Mouse (Mus musculus) MEL (cell line): Measurements from ENCODE around the gene Kctd13. TPM values are rescaled to one million over a fixed set of nuclear protein-coding genes. Genes with fewer than 3 reads are reported as not detected.

Experiments
- DNase-seq: peaks from one replicate; pipeline ENCODE4 v3.0.0; 2011; ENCODE audit warnings: low read depth, low spot score
- H3K27ac ChIP-seq: 2 replicates; pipeline ENCODE4 v1.5.1; 2012; ENCODE audit warnings: low read depth, mild to moderate bottlenecking, control low read depth, low read length, moderate library complexity; ENCODE audit not compliant: control insufficient read depth
- H3K27me3 ChIP-seq, 2 experiments: fragments of 150-350 bp in 1 of 2; sonication (generic) in 1 of 2; 2 replicates each; pipeline ENCODE4 v1.6.1; 2012; ENCODE audit warnings: low read length in 2 of 2, mild to moderate bottlenecking in 2 of 2, improper control_type of control experiment in 1 of 2, moderate library complexity in 1 of 2; ENCODE audit not compliant: insufficient read depth in 2 of 2, control insufficient read depth in 1 of 2
- H3K36me3 ChIP-seq, 2 experiments: 2 replicates each; pipeline ENCODE4 v1.6.1; 2012 to 2014; ENCODE audit warnings: low read length in 2 of 2, improper control_type of control experiment in 1 of 2, inconsistent platforms in 1 of 2, mild to moderate bottlenecking in 1 of 2; ENCODE audit not compliant: insufficient read depth in 2 of 2, control insufficient read depth in 1 of 2
- H3K4me1 ChIP-seq, 2 experiments: fragments of 150-350 bp in 1 of 2; sonication (generic) in 1 of 2; 2 replicates each; pipeline ENCODE4 v1.6.1; 2012; ENCODE audit warnings: low read length in 2 of 2, improper control_type of control experiment in 1 of 2, mild to moderate bottlenecking in 1 of 2; ENCODE audit not compliant: insufficient read depth in 2 of 2, control insufficient read depth in 1 of 2
- H3K4me3 ChIP-seq, 2 experiments: fragments of 150-350 bp in 1 of 2; sonication (generic) in 1 of 2; 2 replicates each; pipeline ENCODE4 v1.5.1; 2012; ENCODE audit warnings: low read depth in 2 of 2, low read length in 2 of 2, mild to moderate bottlenecking in 2 of 2, moderate library complexity in 2 of 2, control low read depth in 1 of 2, improper control_type of control experiment in 1 of 2; ENCODE audit not compliant: control insufficient read depth in 1 of 2, insufficient read depth in 1 of 2
- H3K79me2 ChIP-seq: 2 replicates; pipeline ENCODE4 v1.6.1; 2012; ENCODE audit warnings: mild to moderate bottlenecking, low read length, moderate library complexity; ENCODE audit not compliant: control insufficient read depth, poor library complexity, insufficient read depth
- H3K9ac ChIP-seq: 2 replicates; pipeline ENCODE4 v1.6.1; 2012; ENCODE audit warnings: low read depth, mild to moderate bottlenecking, control low read depth, low read length, moderate library complexity; ENCODE audit not compliant: control insufficient read depth, poor library complexity, severe bottlenecking
- H3K9me3 ChIP-seq: fragments of 150-350 bp; sonication (generic); replicated peaks from 2 replicates; pipeline ENCODE4 v1.6.1; 2012; ENCODE audit warnings: mild to moderate bottlenecking, low read length, improper control_type of control experiment, moderate library complexity; ENCODE audit not compliant: insufficient read depth
- BHLHE40 ChIP-seq: IDR thresholded peaks from 2 replicates; pipeline ENCODE4 v1.6.1; 2012; ENCODE audit warnings: low read depth, mild to moderate bottlenecking, inconsistent platforms, low read length, improper control_type of control experiment, borderline replicate concordance
- CHD2 ChIP-seq: IDR thresholded peaks from 2 replicates; pipeline ENCODE4 v1.6.1; 2011; ENCODE audit warnings: low read length, improper control_type of control experiment
- CTCF ChIP-seq, 3 experiments: IDR thresholded peaks in 2 of 3; conservative IDR thresholded peaks in 1 of 3; 2 replicates each; pipeline ENCODE4 v1.5.1; 2011 to 2012; ENCODE audit warnings: low read length in 3 of 3, low read depth in 2 of 3, mild to moderate bottlenecking in 2 of 3, improper control_type of control experiment in 1 of 3, inconsistent platforms in 1 of 3, mixed read lengths in 1 of 3, moderate library complexity in 1 of 3; ENCODE audit not compliant: control insufficient read depth in 1 of 3, insufficient read depth in 1 of 3, poor library complexity in 1 of 3, severe bottlenecking in 1 of 3
- E2F4 ChIP-seq: IDR thresholded peaks from 2 replicates; pipeline ENCODE4 v1.6.1; 2011; ENCODE audit warnings: low read depth, low read length, improper control_type of control experiment, borderline replicate concordance
- ELF1 ChIP-seq: IDR thresholded peaks from 2 replicates; pipeline ENCODE4 v1.6.1; 2014; ENCODE audit warnings: low read depth, mild to moderate bottlenecking, inconsistent platforms, low read length, improper control_type of control experiment, moderate library complexity
- EP300 ChIP-seq, 2 experiments: IDR thresholded peaks; 2 replicates each; pipeline ENCODE4 v1.6.1; 2011; ENCODE audit warnings: improper control_type of control experiment in 2 of 2, low read length in 2 of 2, low read depth in 1 of 2, mild to moderate bottlenecking in 1 of 2
- ETS1 ChIP-seq: IDR thresholded peaks from 2 replicates; pipeline ENCODE4 v1.6.1; 2012; ENCODE audit warnings: low read depth, mild to moderate bottlenecking, inconsistent platforms, low read length, improper control_type of control experiment, moderate library complexity
- JUND ChIP-seq: IDR thresholded peaks from 2 replicates; pipeline ENCODE4 v1.6.1; 2011; ENCODE audit warnings: low read depth, mild to moderate bottlenecking, improper control_type of control experiment, low read length
- KAT2A ChIP-seq: conservative IDR thresholded peaks from 2 replicates; pipeline ENCODE4 v1.6.1; 2012; ENCODE audit warnings: low read depth, low read length, improper control_type of control experiment, inconsistent platforms
- MAFK ChIP-seq: IDR thresholded peaks from 2 replicates; pipeline ENCODE4 v1.6.1; 2011; ENCODE audit warnings: low read depth, mild to moderate bottlenecking, low read length, improper control_type of control experiment, borderline replicate concordance
- MAX ChIP-seq: IDR thresholded peaks from 2 replicates; pipeline ENCODE4 v1.6.1; 2011; ENCODE audit warnings: low read length, improper control_type of control experiment
- MAZ ChIP-seq: IDR thresholded peaks from 2 replicates; pipeline ENCODE4 v1.6.1; 2012; ENCODE audit warnings: low read depth, mild to moderate bottlenecking, inconsistent platforms, low read length, improper control_type of control experiment
- MEF2A ChIP-seq: IDR thresholded peaks from 2 replicates; pipeline ENCODE4 v1.6.1; 2014; ENCODE audit warnings: low read depth, mild to moderate bottlenecking, inconsistent platforms, low read length, improper control_type of control experiment; ENCODE audit not compliant: poor library complexity, insufficient replicate concordance, severe bottlenecking; ENCODE audit errors: extremely low read depth
- MXI1 ChIP-seq: IDR thresholded peaks from 2 replicates; pipeline ENCODE4 v1.6.1; 2011; ENCODE audit warnings: mild to moderate bottlenecking, low read depth, low read length, improper control_type of control experiment
- MYB ChIP-seq: IDR thresholded peaks from 2 replicates; pipeline ENCODE4 v1.6.1; 2011; ENCODE audit warnings: mild to moderate bottlenecking, low read depth, low read length, improper control_type of control experiment
- MYC ChIP-seq: IDR thresholded peaks from 2 replicates; pipeline ENCODE4 v1.6.1; 2011; ENCODE audit warnings: low read depth, mild to moderate bottlenecking, low read length, improper control_type of control experiment, moderate library complexity
- NRF1 ChIP-seq: IDR thresholded peaks from 2 replicates; pipeline ENCODE4 v1.6.1; 2014; ENCODE audit warnings: low read depth, mild to moderate bottlenecking, inconsistent platforms, low read length, improper control_type of control experiment, moderate library complexity; ENCODE audit not compliant: poor library complexity, insufficient read depth, severe bottlenecking
- POLR2A ChIP-seq, 2 experiments: IDR thresholded peaks; 2 replicates each; pipeline ENCODE4 v1.6.1; 2011 to 2012; ENCODE audit warnings: low read length in 2 of 2, mild to moderate bottlenecking in 2 of 2, control low read depth in 1 of 2, improper control_type of control experiment in 1 of 2, low read depth in 1 of 2, moderate library complexity in 1 of 2; ENCODE audit not compliant: control insufficient read depth in 1 of 2, insufficient read depth in 1 of 2, poor library complexity in 1 of 2
- POLR2AphosphoS2 ChIP-seq: IDR thresholded peaks from 2 replicates; pipeline ENCODE4 v1.6.1; 2011; ENCODE audit warnings: low read length, improper control_type of control experiment
- POLR2AphosphoS5 ChIP-seq: IDR thresholded peaks from 2 replicates; pipeline ENCODE4 v1.6.1; 2012; ENCODE audit warnings: low read depth, borderline replicate concordance, mild to moderate bottlenecking, inconsistent platforms, low read length, moderate library complexity, mixed read lengths
- RAD21 ChIP-seq: IDR thresholded peaks from 2 replicates; pipeline ENCODE4 v1.6.1; 2011; ENCODE audit warnings: mild to moderate bottlenecking, low read depth, low read length, improper control_type of control experiment
- SIN3A ChIP-seq: IDR thresholded peaks from 2 replicates; pipeline ENCODE4 v1.6.1; 2012; ENCODE audit warnings: low read length, improper control_type of control experiment, inconsistent platforms
- SMC3 ChIP-seq: IDR thresholded peaks from 2 replicates; pipeline ENCODE4 v1.6.1; 2011; ENCODE audit warnings: low read depth, low read length, improper control_type of control experiment
- TAL1 ChIP-seq: IDR thresholded peaks from 2 replicates; pipeline ENCODE4 v1.6.1; 2012; ENCODE audit warnings: mild to moderate bottlenecking, inconsistent platforms, low read length, moderate library complexity, mixed read lengths
- TBP ChIP-seq: IDR thresholded peaks from 2 replicates; pipeline ENCODE4 v1.8.0; 2011; ENCODE audit warnings: low read depth, low read length, improper control_type of control experiment
- TCF12 ChIP-seq: IDR thresholded peaks from 2 replicates; pipeline ENCODE4 v1.6.1; 2014; ENCODE audit warnings: low read depth, mild to moderate bottlenecking, inconsistent platforms, low read length, improper control_type of control experiment, moderate library complexity
- UBTF ChIP-seq: IDR thresholded peaks from 2 replicates; pipeline ENCODE4 v1.6.1; 2012; ENCODE audit warnings: low read depth, mild to moderate bottlenecking, inconsistent platforms, low read length, improper control_type of control experiment, moderate library complexity, borderline replicate concordance; ENCODE audit not compliant: insufficient read depth
- USF1 ChIP-seq: IDR thresholded peaks from 2 replicates; pipeline ENCODE4 v1.6.1; 2014; ENCODE audit warnings: low read depth, mild to moderate bottlenecking, inconsistent platforms, low read length, improper control_type of control experiment, moderate library complexity
- USF2 ChIP-seq, 2 experiments: IDR thresholded peaks; 2 replicates each; pipeline ENCODE4 v1.6.1; 2011 to 2012; ENCODE audit warnings: improper control_type of control experiment in 2 of 2, low read length in 2 of 2, borderline replicate concordance in 1 of 2, inconsistent platforms in 1 of 2, low read depth in 1 of 2, mild to moderate bottlenecking in 1 of 2; ENCODE audit not compliant: insufficient read depth in 1 of 2
- ZMIZ1 ChIP-seq: IDR thresholded peaks from 2 replicates; pipeline ENCODE4 v1.6.1; 2012; ENCODE audit warnings: low read depth, mild to moderate bottlenecking, inconsistent platforms, low read length, improper control_type of control experiment, moderate library complexity
- polyA plus RNA-seq, 2 experiments: library from polyadenylated mRNA; stranded (reverse) in 1 of 2; unstranded in 1 of 2; fragments of >175 nt in 1 of 2; fragments of >200 nt in 1 of 2; gene quantifications; 2 replicates each; pipeline versions ENCODE4 v1.2.1 to v1.2.4; 2012; ENCODE audit warnings: low replicate concordance in 2 of 2, low read depth in 1 of 2; ENCODE audit not compliant: insufficient read length in 2 of 2, insufficient read depth in 1 of 2, missing spikeins in 1 of 2
- total RNA-seq: library from RNA; depleted of rRNA; stranded (reverse); fragments of 300-350 nt; gene quantifications from 2 replicates; pipeline ENCODE4 v1.2.3, GENCODE M21; 2012

The Kctd13 gene
- total and polyA plus RNA-seq, 3 experiments = 17.7 to 26.2 TPM; not detected in 1

DNA sequence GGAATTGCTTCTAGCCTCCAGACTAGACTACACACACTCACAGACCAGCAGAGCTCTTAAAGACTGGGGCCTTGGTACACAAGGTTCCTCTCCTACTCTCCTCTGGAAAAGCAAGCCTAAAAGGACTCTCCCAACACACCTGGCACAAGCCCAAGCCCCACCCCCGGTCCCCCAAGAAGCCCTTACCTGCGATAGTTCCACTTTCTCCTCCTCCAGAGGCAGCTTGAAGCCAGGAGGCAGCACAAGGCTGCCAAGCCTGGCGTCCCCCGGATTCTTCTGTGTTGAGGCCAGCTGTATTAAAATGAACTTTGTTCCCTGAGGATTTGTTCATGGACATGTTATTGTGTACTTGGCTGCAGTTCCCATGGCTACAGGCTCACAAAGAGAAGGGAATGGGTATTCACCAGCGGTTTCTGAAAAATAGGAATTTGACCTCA is 6.0 kb upstream of the Kctd13 start, which contains the start of gene Tmem219:
Gene Tmem219, minus strand, starts transcription at position 294 of the 437 bp plus-strand sequence.
- no peak within 1 kb of the TSS for H3K4me3 ChIP-seq
- H3K9me3 ChIP-seq = no peaks in the 10 kb centered on the region
- H3K36me3 ChIP-seq = peaks cover 0 to 18% of the 10 kb centered on the region in 2 experiments; a peak in 2 of 4 replicates
- H3K79me2 ChIP-seq = no peaks in the 10 kb centered on the region
- TF ChIP-seq ELF1 (no peak), TBP (no peak), ZMIZ1 (no peak), JUND (no peak), EP300 (IDR thresholded peaks at IDR 0.05; ENCODE audit: low read depth in 1 of 2, low read length in 2 of 2) (no peak), TCF12 (no peak), CTCF (IDR thresholded peaks at IDR 0.05 in 2 of 3, conservative IDR thresholded peaks at IDR 0.05 in 1 of 3; ENCODE audit: control insufficient read depth in 1 of 3, insufficient read depth in 1 of 3, low read depth in 2 of 3, low read length in 3 of 3, poor library complexity in 1 of 3, severe bottlenecking in 1 of 3) (no peak), POLR2AphosphoS5 (no peak)
- no peak within 1 kb of the TSS for H3K9ac ChIP-seq
- no peak for DNase-seq
- no peaks in the 10 kb centered on the region for H3K27me3 ChIP-seq
- H3K4me1 ChIP-seq = peaks cover 15 to 22% of the 10 kb centered on the region in 2 experiments
- no peak within 1 kb of the TSS for H3K27ac ChIP-seq

DNA sequence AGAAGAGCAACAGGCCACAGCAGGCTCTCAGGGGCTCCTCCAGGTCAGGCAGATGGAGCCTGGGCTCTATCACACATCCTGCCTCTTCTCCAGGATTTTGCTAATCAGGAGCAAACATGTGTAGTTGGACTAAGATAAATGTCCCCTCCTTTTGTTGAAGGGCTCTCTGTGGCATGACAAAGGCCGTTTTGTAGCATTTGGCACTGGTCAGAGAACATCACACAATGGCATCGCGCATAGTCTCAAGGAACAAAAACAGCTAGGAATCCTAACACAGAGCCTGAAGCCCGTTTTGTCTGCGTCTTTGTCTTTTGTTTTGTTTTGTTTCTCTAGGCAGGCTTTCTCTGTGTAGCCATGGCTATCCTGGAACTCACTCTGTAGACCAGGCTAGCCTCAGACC is 4.7 kb upstream of the Kctd13 start:
- no peak overlapping the region for H3K27ac ChIP-seq
- DNase-seq = no peak
- peaks cover 0 to 18% of the 10 kb centered on the region in 2 experiments; a peak in 2 of 4 replicates for H3K36me3 ChIP-seq
- no peak overlapping the region for H3K9ac ChIP-seq
- peaks cover 3% of the 10 kb centered on the region for H3K79me2 ChIP-seq
- no peaks in the 10 kb centered on the region for H3K9me3 ChIP-seq
- no peaks in the 10 kb centered on the region for H3K27me3 ChIP-seq
- H3K4me1 ChIP-seq = peaks cover 20 to 26% of the 10 kb centered on the region in 2 experiments
- no peak overlapping the region for H3K4me3 ChIP-seq
- TF ChIP-seq MAX = no peak
- TF ChIP-seq TCF12 = peak; percentile 46; the same call in 1 of the 2 replicates
- TF ChIP-seq MYB = no peak
- no peak for TF ChIP-seq CHD2
- no peak for TF ChIP-seq KAT2A
- TF ChIP-seq CTCF (IDR thresholded peaks at IDR 0.05 in 2 of 3, conservative IDR thresholded peaks at IDR 0.05 in 1 of 3; ENCODE audit: control insufficient read depth in 1 of 3, insufficient read depth in 1 of 3, low read depth in 2 of 3, low read length in 3 of 3, poor library complexity in 1 of 3, severe bottlenecking in 1 of 3) = no peak
- no peak for TF ChIP-seq POLR2AphosphoS5
- TF ChIP-seq USF1 = no peak
- no peak for TF ChIP-seq E2F4
- TF ChIP-seq ZMIZ1 = no peak
- TF ChIP-seq MAFK = no peak
- TF ChIP-seq SIN3A = no peak
- no peak for TF ChIP-seq MAZ
- no peak for TF ChIP-seq MXI1
- TF ChIP-seq POLR2AphosphoS2 = no peak
- TF ChIP-seq EP300 (IDR thresholded peaks at IDR 0.05; ENCODE audit: low read depth in 1 of 2, low read length in 2 of 2) = peak; percentile 32 to 39; a peak in 3 of 4 replicates
- no peak for TF ChIP-seq UBTF
- TF ChIP-seq POLR2A (IDR thresholded peaks at IDR 0.05; ENCODE audit: control insufficient read depth in 1 of 2, insufficient read depth in 1 of 2, low read depth in 1 of 2, low read length in 2 of 2, poor library complexity in 1 of 2) = no peak
- TF ChIP-seq ETS1 = no peak
- no peak for TF ChIP-seq SMC3
- TF ChIP-seq ELF1 = no peak
- no peak for TF ChIP-seq MYC
- no peak for TF ChIP-seq MEF2A
- no peak for TF ChIP-seq USF2 (IDR thresholded peaks at IDR 0.05; ENCODE audit: borderline replicate concordance in 1 of 2, insufficient read depth in 1 of 2, low read depth in 1 of 2, low read length in 2 of 2)
- TF ChIP-seq TAL1 = peak; percentile 32; the same call in 1 of the 2 replicates
- TF ChIP-seq NRF1 = no peak
- TF ChIP-seq BHLHE40 = no peak
- TF ChIP-seq RAD21 = no peak
